Mouse (Mus musculus) stomach, embryonic 14.5 days (tissue): ENCODE results near the gene Tcl1b5. TPM values are rescaled to one million over a fixed set of nuclear protein-coding genes. Genes with fewer than 3 reads are reported as not detected.
"Not testable (repeated sequence)": the region's sequence is repeated elsewhere in the genome, so short reads cannot be mapped to it uniquely, and the experiment has no call there.

Experiments used
- ATAC-seq: fragments of 200-750 bp; cut with Nextera tagmentation; 2 replicates; pipeline ENCODE4 v1.8.0; 2017; ENCODE audit warnings: low read depth, moderate TSS enrichment; ENCODE audit not compliant: insufficient number of reproducible peaks, insufficient read depth, low FRiP score
- H3K27ac ChIP-seq: fragments of 300-500 bp; sonication (generic); 2 replicates; pipeline ENCODE4 v1.5.1; 2014; ENCODE audit warnings: mild to moderate bottlenecking, low read length, moderate library complexity, mixed read lengths
- H3K27me3 ChIP-seq: fragments of 300-500 bp; sonication (generic); 2 replicates; pipeline ENCODE4 v1.6.1; 2014; ENCODE audit warnings: low read length, control low read depth, mixed read lengths; ENCODE audit not compliant: control insufficient read depth, insufficient read depth
- H3K36me3 ChIP-seq: fragments of 300-500 bp; sonication (generic); 2 replicates; pipeline ENCODE4 v1.6.1; 2014; ENCODE audit warnings: mild to moderate bottlenecking, control low read depth, low read length, moderate library complexity, mixed read lengths; ENCODE audit not compliant: control insufficient read depth, insufficient read depth
- H3K4me1 ChIP-seq: fragments of 300-500 bp; sonication (generic); 2 replicates; pipeline ENCODE4 v1.6.1; 2014; ENCODE audit warnings: low read length, control low read depth, mixed read lengths; ENCODE audit not compliant: control insufficient read depth, insufficient read depth
- H3K4me2 ChIP-seq: fragments of 300-500 bp; sonication (generic); replicated peaks from 2 replicates; pipeline ENCODE4 v1.6.1; 2014; ENCODE audit warnings: low read depth, low read length, control low read depth
- H3K4me3 ChIP-seq: fragments of 300-500 bp; sonication (generic); 2 replicates; pipeline ENCODE4 v1.5.1; 2014; ENCODE audit warnings: low read depth, low read length, control low read depth
- H3K9ac ChIP-seq: fragments of 300-500 bp; sonication (generic); replicated peaks from 2 replicates; pipeline ENCODE4 v1.6.1; 2014; ENCODE audit warnings: low read depth, mild to moderate bottlenecking, control low read depth, low read length, moderate library complexity, mixed read lengths
- H3K9me3 ChIP-seq: fragments of 300-500 bp; sonication (generic); 2 replicates; pipeline ENCODE4 v1.6.1; 2016; ENCODE audit warnings: low read depth, low read length, control low read depth; ENCODE audit not compliant: control insufficient read depth
- WGBS: fragments of 180-500 bp; shearing (Covaris S2); extraction: QIAGEN DNeasy Blood & Tissue Kit; methylation state at CpG from one replicate; pipeline ENCODE4 v1.1.7; 2014; 5-methylcytosine and 5-hydroxymethylcytosine counted together
- polyA plus RNA-seq: library from polyadenylated mRNA; unstranded; fragments of >200 nt; fragmentation: Nextera tagmentation; extraction: Ambion mirVana; gene quantifications from 2 replicates; pipeline ENCODE4 v1.2.1, GENCODE M21; 2014

The Tcl1b5 gene
- polyA plus RNA-seq, 1 experiment from 2014 or later = not detected

- no peak within 1 kb of the TSS for H3K9ac ChIP-seq
- H3K36me3 ChIP-seq = no peaks in the 10 kb centered on the region
- ATAC-seq = no peak
Observed at GRCm38 (mm10) chr12:105145714-105146113, 30.4 kb upstream of the Tcl1b5 start, which contains the start of gene Tcl1b2. Gene Tcl1b2, plus strand, starts transcription at chr12:105146014.

GRCm38 (mm10) chr12:105155286-105155685 is 20.9 kb upstream of the Tcl1b5 start:
- not testable (repeated sequence) for H3K9ac ChIP-seq

More at GRCm38 (mm10) chr12:105145714-105146113, 30.4 kb upstream of the Tcl1b5 start, which contains the start of gene Tcl1b2:
- no peak within 1 kb of the TSS for H3K27ac ChIP-seq
- H3K4me1 ChIP-seq = no peaks in the 10 kb centered on the region
- H3K4me2 ChIP-seq = no peak within 1 kb of the TSS
- no peaks in the 10 kb centered on the region for H3K9me3 ChIP-seq
- no peaks in the 10 kb centered on the region for H3K27me3 ChIP-seq
- WGBS = 79% methylated on average over 3 of the region's 3 CpGs
- no peak within 1 kb of the TSS for H3K4me3 ChIP-seq

GRCm38 (mm10) chr12:105158842-105159241 is 17.3 kb upstream of the Tcl1b5 start:
- no peaks in the 10 kb centered on the region for H3K4me1 ChIP-seq
- no peak overlapping the region for H3K4me2 ChIP-seq
- no peaks in the 10 kb centered on the region for H3K36me3 ChIP-seq
- no peak overlapping the region for H3K4me3 ChIP-seq
- no peaks in the 10 kb centered on the region for H3K27me3 ChIP-seq
- no peak overlapping the region for H3K27ac ChIP-seq
- 82% methylated on average over 6 of the region's 6 CpGs for WGBS
- H3K9ac ChIP-seq = no peak overlapping the region
- ATAC-seq = no peak
- H3K9me3 ChIP-seq = no peaks in the 10 kb centered on the region

More at GRCm38 (mm10) chr12:105155286-105155685, 20.9 kb upstream of the Tcl1b5 start:
- not testable (repeated sequence) for H3K27ac ChIP-seq, H3K4me3 ChIP-seq, H3K9me3 ChIP-seq, H3K4me1 ChIP-seq, ATAC-seq, H3K27me3 ChIP-seq, H3K4me2 ChIP-seq, H3K36me3 ChIP-seq
- WGBS = 74% methylated on average over 4 of the region's 4 CpGs

GRCm38 (mm10) chr12:105159390-105159789 is 16.8 kb upstream of the Tcl1b5 start, which contains the start of gene Tcl1b1:
Gene Tcl1b1, plus strand, starts transcription at chr12:105159690.
- no peak within 1 kb of the TSS for H3K4me2 ChIP-seq
- H3K27ac ChIP-seq = no peak within 1 kb of the TSS
- H3K9ac ChIP-seq = no peak within 1 kb of the TSS
- no peaks in the 10 kb centered on the region for H3K4me1 ChIP-seq
- no peak for ATAC-seq
- H3K36me3 ChIP-seq = no peaks in the 10 kb centered on the region
- H3K4me3 ChIP-seq = no peak within 1 kb of the TSS
- no peaks in the 10 kb centered on the region for H3K27me3 ChIP-seq
- no peaks in the 10 kb centered on the region for H3K9me3 ChIP-seq
- WGBS = 68% methylated on average over 4 of the region's 4 CpGs

GRCm38 (mm10) chr12:105166734-105167133 is 9.4 kb upstream of the Tcl1b5 start:
- Histone ChIP-seq H3K9ac (no peak overlapping the region), H3K4me1 (no peaks in the 10 kb centered on the region), H3K9me3 (no peaks in the 10 kb centered on the region), H3K4me2 (no peak overlapping the region), H3K36me3 (no peaks in the 10 kb centered on the region), H3K27me3 (no peaks in the 10 kb centered on the region), H3K4me3 (no peak overlapping the region), H3K27ac (no peak overlapping the region)
- no peak for ATAC-seq
- WGBS = 76% methylated on average over 3 of the region's 3 CpGs

GRCm38 (mm10) chr12:105173366-105173765 is 2.8 kb upstream of the Tcl1b5 start:
- no peak for ATAC-seq

GRCm38 (mm10) chr12:105174318-105174717 is 1.8 kb upstream of the Tcl1b5 start:
- H3K4me1 ChIP-seq, H3K4me3 ChIP-seq, ATAC-seq, H3K27me3 ChIP-seq, H3K4me2 ChIP-seq, H3K9me3 ChIP-seq, H3K9ac ChIP-seq, H3K36me3 ChIP-seq, H3K27ac ChIP-seq: not testable (repeated sequence)
- WGBS = 21% methylated on average over 2 of the region's 2 CpGs

More at GRCm38 (mm10) chr12:105173366-105173765, 2.8 kb upstream of the Tcl1b5 start:
- Histone ChIP-seq H3K4me1 (no peaks in the 10 kb centered on the region), H3K36me3 (no peaks in the 10 kb centered on the region), H3K27ac (no peak overlapping the region), H3K9me3 (no peaks in the 10 kb centered on the region), H3K9ac (no peak overlapping the region), H3K27me3 (no peaks in the 10 kb centered on the region), H3K4me3 (no peak overlapping the region), H3K4me2 (no peak overlapping the region)
- WGBS = 85% methylated on average over 2 of the region's 2 CpGs

GRCm38 (mm10) chr12:105181040-105181644 is 5.0 kb downstream of the Tcl1b5 start:
- not testable (repeated sequence) for H3K27me3 ChIP-seq, H3K9ac ChIP-seq, H3K4me2 ChIP-seq, H3K9me3 ChIP-seq, H3K4me3 ChIP-seq, H3K27ac ChIP-seq, H3K36me3 ChIP-seq, ATAC-seq, H3K4me1 ChIP-seq
- 61% methylated on average over 4 of the region's 4 CpGs for WGBS

- not testable (repeated sequence) for H3K27ac ChIP-seq
- 48% methylated on average over 2 of the region's 2 CpGs for WGBS
Observed at GRCm38 (mm10) chr12:105188980-105189379, 12.8 kb downstream of the Tcl1b5 start.

More at GRCm38 (mm10) chr12:105188980-105189379, 12.8 kb downstream of the Tcl1b5 start:
- H3K4me3 ChIP-seq, H3K27me3 ChIP-seq, H3K36me3 ChIP-seq, ATAC-seq, H3K4me1 ChIP-seq, H3K4me2 ChIP-seq, H3K9ac ChIP-seq, H3K9me3 ChIP-seq: not testable (repeated sequence)
